Mouse (Mus musculus) hindbrain, embryonic 11.5 days (tissue): ENCODE data around the gene Rnf145. TPM values are rescaled to one million over a fixed set of nuclear protein-coding genes. Genes with fewer than 3 reads are reported as not detected.

Experiments used
- ATAC-seq: fragments of 200-750 bp; cut with Nextera tagmentation; 2 replicates; pipeline ENCODE4 v1.8.0; 2017; ENCODE audit warnings: mild to moderate bottlenecking, moderate TSS enrichment, moderate library complexity; ENCODE audit not compliant: low FRiP score
- DNase-seq: peaks from one replicate; pipeline ENCODE4 v3.0.0-alpha.2; 2015; ENCODE audit warnings: low spot score
- H3K27ac ChIP-seq: fragments of 300-500 bp; sonication (generic); 2 replicates; pipeline ENCODE4 v1.5.1; 2014; ENCODE audit warnings: mild to moderate bottlenecking, low read depth, low read length
- H3K27me3 ChIP-seq: fragments of 300-500 bp; sonication (generic); 2 replicates; pipeline ENCODE4 v1.6.1; 2014; ENCODE audit warnings: mild to moderate bottlenecking, low read length, moderate library complexity, mixed read lengths; ENCODE audit not compliant: control insufficient read depth, insufficient read depth
- H3K36me3 ChIP-seq: fragments of 300-500 bp; sonication (generic); 2 replicates; pipeline ENCODE4 v1.6.1; 2014; ENCODE audit warnings: mild to moderate bottlenecking, low read length, moderate library complexity, mixed read lengths; ENCODE audit not compliant: control insufficient read depth, insufficient read depth
- H3K4me1 ChIP-seq: fragments of 300-500 bp; sonication (generic); replicated peaks from 2 replicates; pipeline ENCODE4 v1.6.1; 2014; ENCODE audit warnings: low read length, mixed read lengths; ENCODE audit not compliant: control insufficient read depth, insufficient read depth
- H3K4me2 ChIP-seq: fragments of 300-500 bp; sonication (generic); replicated peaks from 2 replicates; pipeline ENCODE4 v1.6.1; 2014; ENCODE audit warnings: mild to moderate bottlenecking, low read depth, low read length
- H3K4me3 ChIP-seq: fragments of 300-500 bp; sonication (generic); 2 replicates; pipeline ENCODE4 v1.5.1; 2014; ENCODE audit warnings: low read depth, low read length
- H3K9ac ChIP-seq: fragments of 300-500 bp; sonication (generic); 2 replicates; pipeline ENCODE4 v1.6.1; 2014; ENCODE audit warnings: low read depth, low read length
- H3K9me3 ChIP-seq: fragments of 300-500 bp; sonication (generic); 2 replicates; pipeline ENCODE4 v1.6.1; 2016; ENCODE audit warnings: low read length; ENCODE audit not compliant: control insufficient read depth
- whole genome bisulfite sequencing: fragments of 180-500 bp; shearing (Covaris S2); extraction: QIAGEN DNeasy Blood & Tissue Kit; methylation state at CpG from one replicate; pipeline ENCODE4 v1.1.7; 2014; 5-methylcytosine and 5-hydroxymethylcytosine counted together
- polyA plus RNA-seq: library from polyadenylated mRNA; unstranded; fragments of >200 nt; fragmentation: Nextera tagmentation; extraction: Ambion mirVana; gene quantifications from 2 replicates; pipeline ENCODE4 v1.2.1, GENCODE M21; 2014

The Rnf145 gene
- polyA plus RNA-seq, 1 experiment from 2014 or later: 129 TPM

GRCm38 (mm10) chr11:44504146-44504545 lies 14.6 kb upstream of the Rnf145 start:
- Histone ChIP-seq H3K27me3 (no peaks in the 10 kb centered on the region), H3K36me3 (no peaks in the 10 kb centered on the region), H3K4me2 (no peak overlapping the region), H3K9me3 (no peaks in the 10 kb centered on the region), H3K27ac (no peak overlapping the region), H3K4me1 (no peaks in the 10 kb centered on the region), H3K9ac (no peak overlapping the region), H3K4me3 (no peak overlapping the region)
- DNase-seq (no peak), ATAC-seq (no peak)
- WGBS: 89% methylated on average over 7 of the region's 7 CpGs

- Histone ChIP-seq H3K27me3 (no peaks in the 10 kb centered on the region), H3K36me3 (no peaks in the 10 kb centered on the region), H3K9ac (no peak overlapping the region), H3K4me3 (no peak overlapping the region), H3K4me1 (no peaks in the 10 kb centered on the region), H3K9me3 (no peaks in the 10 kb centered on the region), H3K4me2 (no peak overlapping the region), H3K27ac (no peak overlapping the region)
- ATAC-seq: no peak
- no peak for DNase-seq
- WGBS: 84% methylated on average over 3 of the region's 3 CpGs
Measured at GRCm38 (mm10) chr11:44504761-44505160, 14.0 kb upstream of the Rnf145 start.

DNA sequence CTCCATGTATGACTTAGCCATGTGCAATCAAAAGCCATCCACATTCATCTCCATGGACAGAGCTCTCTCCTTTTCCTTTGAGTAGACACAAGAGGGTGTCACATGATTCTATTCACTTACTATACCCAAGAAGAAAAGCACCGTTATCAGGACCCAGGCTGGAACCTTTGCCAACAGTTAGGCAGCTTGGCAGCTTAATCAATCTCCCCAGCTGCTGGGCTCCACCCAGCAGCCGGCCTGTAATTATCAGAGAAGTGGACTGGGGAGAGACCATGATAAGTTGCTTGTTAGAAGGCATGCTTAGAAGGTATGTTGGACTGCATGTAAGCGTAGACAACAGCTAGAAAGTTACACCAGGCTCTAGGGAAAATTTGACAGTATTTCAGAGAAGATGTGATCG lies 9.9 kb upstream of the Rnf145 start:
- no peak overlapping the region for H3K9ac ChIP-seq
- 73% methylated on average over 4 of the region's 4 CpGs for WGBS
- DNase-seq: no peak
- no peak overlapping the region for H3K27ac ChIP-seq
- no peaks in the 10 kb centered on the region for H3K4me1 ChIP-seq
- H3K27me3 ChIP-seq: no peaks in the 10 kb centered on the region
- H3K36me3 ChIP-seq: no peaks in the 10 kb centered on the region
- no peak for ATAC-seq
- H3K4me3 ChIP-seq: no peak overlapping the region
- H3K9me3 ChIP-seq: no peaks in the 10 kb centered on the region
- H3K4me2 ChIP-seq: no peak overlapping the region

GRCm38 (mm10) chr11:44509906-44510305 lies 8.9 kb upstream of the Rnf145 start:
- H3K9ac ChIP-seq: no peak overlapping the region
- no peaks in the 10 kb centered on the region for H3K27me3 ChIP-seq
- no peaks in the 10 kb centered on the region for H3K9me3 ChIP-seq
- no peak overlapping the region for H3K27ac ChIP-seq
- H3K36me3 ChIP-seq: no peaks in the 10 kb centered on the region
- no peak overlapping the region for H3K4me2 ChIP-seq
- no peaks in the 10 kb centered on the region for H3K4me1 ChIP-seq
- H3K4me3 ChIP-seq: no peak overlapping the region
- WGBS: 81% methylated on average over 2 of the region's 2 CpGs
- DNase-seq (no peak), ATAC-seq (no peak)

DNA sequence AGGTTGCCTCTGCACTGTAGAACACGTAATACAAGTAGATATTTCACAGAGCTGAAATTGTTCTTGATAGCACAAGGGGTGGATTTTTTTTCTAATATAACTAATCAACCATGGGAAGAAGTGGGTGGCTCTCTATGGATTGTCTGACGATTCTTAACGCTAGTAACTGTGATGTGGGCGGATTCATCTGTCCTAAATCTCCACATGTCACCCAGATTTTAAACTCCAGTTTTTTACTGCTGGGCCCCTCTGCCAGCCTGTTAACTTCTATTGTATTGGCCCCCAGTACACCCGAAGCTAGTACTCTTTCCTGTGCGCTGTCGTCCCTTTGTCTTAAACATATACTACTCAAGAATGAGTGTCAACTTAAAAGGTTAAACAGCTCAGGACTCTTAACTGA lies 8.4 kb upstream of the Rnf145 start:
- DNase-seq (no peak), ATAC-seq (no peak)
- H3K36me3 ChIP-seq: no peaks in the 10 kb centered on the region
- no peaks in the 10 kb centered on the region for H3K9me3 ChIP-seq
- WGBS: 85% methylated on average over 7 of the region's 7 CpGs
- H3K27me3 ChIP-seq: no peaks in the 10 kb centered on the region
- no peak overlapping the region for H3K4me2 ChIP-seq
- no peak overlapping the region for H3K4me3 ChIP-seq
- H3K9ac ChIP-seq: no peak overlapping the region
- no peak overlapping the region for H3K27ac ChIP-seq
- H3K4me1 ChIP-seq: no peaks in the 10 kb centered on the region

GRCm38 (mm10) chr11:44512044-44513025 lies 6.4 kb upstream of the Rnf145 start:
- 83% methylated on average over 14 of the region's 14 CpGs for WGBS
- ATAC-seq (no peak), DNase-seq (no peak)
- H3K4me1 ChIP-seq: no peaks in the 10 kb centered on the region
- no peak overlapping the region for H3K27ac ChIP-seq
- no peaks in the 10 kb centered on the region for H3K9me3 ChIP-seq
- no peak overlapping the region for H3K4me2 ChIP-seq
- H3K27me3 ChIP-seq: no peaks in the 10 kb centered on the region
- H3K4me3 ChIP-seq: no peak overlapping the region
- H3K36me3 ChIP-seq: no peaks in the 10 kb centered on the region
- no peak overlapping the region for H3K9ac ChIP-seq

- no peak for ATAC-seq
- 70% methylated on average over 2 of the region's 2 CpGs for WGBS
- DNase-seq: no peak
- H3K4me2 ChIP-seq: no peak overlapping the region
- no peaks in the 10 kb centered on the region for H3K4me1 ChIP-seq
- no peak overlapping the region for H3K9ac ChIP-seq
- H3K9me3 ChIP-seq: no peaks in the 10 kb centered on the region
- no peaks in the 10 kb centered on the region for H3K27me3 ChIP-seq
- H3K27ac ChIP-seq: no peak overlapping the region
- H3K36me3 ChIP-seq: no peaks in the 10 kb centered on the region
- no peak overlapping the region for H3K4me3 ChIP-seq
Measured at GRCm38 (mm10) chr11:44513026-44513422, 5.7 kb upstream of the Rnf145 start.

DNA sequence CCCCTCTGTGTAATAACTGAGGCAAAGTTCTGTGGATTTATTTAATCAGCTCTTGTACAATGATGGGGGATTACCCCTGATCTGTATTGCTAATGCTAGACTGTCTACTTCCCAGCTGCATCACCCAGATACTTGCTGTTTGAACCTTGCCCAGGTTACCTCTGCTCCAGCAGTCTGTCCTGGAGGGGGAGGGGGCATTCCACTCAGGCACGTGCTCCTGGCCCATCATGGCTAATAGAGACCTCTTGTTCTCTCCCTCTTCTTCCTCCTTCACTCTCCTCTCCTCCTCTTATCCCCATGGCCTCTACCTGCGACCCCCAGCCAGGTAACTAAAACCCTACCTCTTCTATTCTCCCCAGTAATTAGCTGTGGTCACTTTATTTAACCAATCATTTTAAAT lies 4.1 kb upstream of the Rnf145 start:
- no peaks in the 10 kb centered on the region for H3K36me3 ChIP-seq
- 62% methylated on average over 2 of the region's 2 CpGs for WGBS
- DNase-seq: no peak
- H3K9ac ChIP-seq: no peak overlapping the region
- no peak overlapping the region for H3K4me3 ChIP-seq
- no peaks in the 10 kb centered on the region for H3K27me3 ChIP-seq
- H3K9me3 ChIP-seq: no peaks in the 10 kb centered on the region
- H3K27ac ChIP-seq: no peak overlapping the region
- H3K4me2 ChIP-seq: no peak overlapping the region
- ATAC-seq: no peak
- H3K4me1 ChIP-seq: no peaks in the 10 kb centered on the region

DNA sequence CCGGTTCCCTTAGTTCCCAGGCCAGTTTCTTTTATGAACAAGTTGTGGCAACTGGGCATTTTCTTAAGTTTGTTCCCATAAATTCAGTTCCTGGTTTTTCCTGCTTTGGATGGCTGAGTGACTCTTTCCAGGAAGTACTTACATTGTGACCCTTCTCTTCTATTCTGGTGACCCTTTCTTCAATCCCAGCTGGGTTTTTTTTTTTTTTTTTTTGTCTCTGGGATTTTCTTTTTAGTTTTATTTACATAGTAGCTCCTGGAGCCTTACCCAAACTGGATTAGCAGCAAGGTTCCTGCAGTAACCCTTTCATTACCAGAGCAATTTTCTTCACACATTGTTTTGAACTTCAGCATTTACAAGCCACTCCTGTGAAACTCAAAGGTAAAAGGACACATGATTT lies 2.4 kb upstream of the Rnf145 start:
- 31% methylated on average over 1 of the region's 1 CpGs for WGBS
- Histone ChIP-seq H3K4me1 (no peaks in the 10 kb centered on the region), H3K27me3 (no peaks in the 10 kb centered on the region), H3K4me3 (no peak overlapping the region), H3K9me3 (no peaks in the 10 kb centered on the region), H3K9ac (no peak overlapping the region), H3K36me3 (no peaks in the 10 kb centered on the region), H3K4me2 (no peak overlapping the region), H3K27ac (no peak overlapping the region)
- ATAC-seq: no peak
- no peak for DNase-seq
